Mouse (Mus musculus) cortical plate, adult 2 months (tissue): ENCODE results near the gene Atp2b2.

Experiments used
- CTCF ChIP-seq: fragments of 200-500 bp; IDR thresholded peaks from 2 replicates; pipeline ENCODE4 v1.5.1; 2011; ENCODE audit warnings: mild to moderate bottlenecking, control low read depth, low read length; ENCODE audit not compliant: insufficient read depth; ENCODE audit errors: extremely low read depth
- POLR2A ChIP-seq: fragments of 200-500 bp; IDR thresholded peaks from 2 replicates; pipeline ENCODE4 v1.6.1; 2011; ENCODE audit warnings: mild to moderate bottlenecking, low read length, control low read depth; ENCODE audit not compliant: insufficient read depth; ENCODE audit errors: extremely low read depth

DNA sequence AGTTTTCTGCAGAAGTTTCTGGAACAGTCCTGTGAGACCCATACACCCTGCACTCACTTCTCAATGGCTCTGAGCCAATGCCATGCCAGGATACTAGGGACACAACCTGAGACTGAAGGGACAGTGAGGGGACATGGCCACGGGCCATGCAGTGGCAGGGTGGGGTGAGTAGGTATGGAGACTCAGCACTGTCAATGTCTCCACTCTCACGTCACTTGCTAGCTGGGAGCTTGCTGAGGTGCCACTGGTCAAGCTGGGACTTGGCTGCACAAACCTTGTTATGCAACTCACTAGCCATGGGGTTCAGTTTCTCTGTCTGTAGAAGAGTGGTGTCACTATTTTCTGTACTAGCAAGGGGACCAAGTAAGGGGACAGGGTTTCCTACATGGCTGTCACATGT lies 167.2 kb downstream of the Atp2b2 start:
- TF ChIP-seq POLR2A (no peak), CTCF (no peak)
